Mouse (Mus musculus) midbrain, embryonic 13.5 days (tissue): ENCODE data around the gene Hfe2. TPM values are rescaled to one million over a fixed set of nuclear protein-coding genes. Genes with fewer than 3 reads are reported as not detected.

Experiments
- ATAC-seq: fragments of 200-750 bp; cut with Nextera tagmentation; 2 replicates; pipeline ENCODE4 v1.8.0; 2017; ENCODE audit warnings: mild to moderate bottlenecking, moderate TSS enrichment, moderate library complexity
- H3K27ac ChIP-seq: fragments of 300-500 bp; sonication (generic); 2 replicates; pipeline ENCODE4 v1.5.1; 2015; ENCODE audit warnings: inconsistent platforms, mild to moderate bottlenecking, moderate library complexity
- H3K27me3 ChIP-seq: fragments of 300-500 bp; sonication (generic); 2 replicates; pipeline ENCODE4 v1.6.1; 2015; ENCODE audit warnings: mild to moderate bottlenecking, inconsistent platforms
- H3K36me3 ChIP-seq: fragments of 300-500 bp; sonication (generic); 2 replicates; pipeline ENCODE4 v1.6.1; 2015; ENCODE audit warnings: mild to moderate bottlenecking, inconsistent platforms
- H3K4me1 ChIP-seq: fragments of 300-500 bp; sonication (generic); replicated peaks from 2 replicates; pipeline ENCODE4 v1.6.1; 2015; ENCODE audit warnings: inconsistent platforms
- H3K4me2 ChIP-seq: fragments of 300-500 bp; sonication (generic); replicated peaks from 2 replicates; pipeline ENCODE4 v1.6.1; 2015; ENCODE audit warnings: moderate library complexity, mild to moderate bottlenecking, inconsistent platforms
- H3K4me3 ChIP-seq: fragments of 300-500 bp; sonication (generic); replicated peaks from 2 replicates; pipeline ENCODE4 v1.5.1; 2015; ENCODE audit warnings: mild to moderate bottlenecking, inconsistent platforms
- H3K9ac ChIP-seq: fragments of 300-500 bp; sonication (generic); replicated peaks from 2 replicates; pipeline ENCODE4 v1.6.1; 2015; ENCODE audit warnings: mild to moderate bottlenecking, inconsistent platforms
- H3K9me3 ChIP-seq: fragments of 300-500 bp; sonication (generic); 2 replicates; pipeline ENCODE4 v1.6.1; 2016; ENCODE audit warnings: mild to moderate bottlenecking, inconsistent platforms
- WGBS: fragments of 180-500 bp; shearing (Covaris S2); methylation state at CpG from one replicate; pipeline ENCODE4 v1.1.7; 2015; 5-methylcytosine and 5-hydroxymethylcytosine counted together
- polyA plus RNA-seq: library from polyadenylated mRNA; unstranded; fragments of >200 nt; fragmentation: Nextera tagmentation; extraction: Ambion mirVana; gene quantifications from 2 replicates; pipeline ENCODE4 v1.2.1, GENCODE M21; 2015

Hfe2 gene
- polyA plus RNA-seq, 1 experiment from 2014 or later = 0.62 TPM

- Histone ChIP-seq H3K9ac (no peak overlapping the region), H3K27ac (no peak overlapping the region), H3K4me2 (no peak overlapping the region), H3K9me3 (no peaks in the 10 kb centered on the region), H3K27me3 (0 out of 2 replicates have a peak, but pooled peaks cover 3% of the 10 kb centered on the region), H3K4me1 (no peaks in the 10 kb centered on the region), H3K4me3 (no peak overlapping the region), H3K36me3 (no peaks in the 10 kb centered on the region)
- 0 out of 2 replicates have a peak, but pooled peaks have one; percentile 34 for ATAC-seq
- WGBS = 24% methylated on average over 14 of the region's 14 CpGs
Observed at GRCm38 (mm10) chr3:96541328-96542078, 16.5 kb downstream of the Hfe2 start.

- Histone ChIP-seq H3K4me3 (no peak overlapping the region), H3K4me2 (no peak overlapping the region), H3K9ac (no peak overlapping the region), H3K9me3 (no peaks in the 10 kb centered on the region), H3K27me3 (0 out of 2 replicates have a peak, but pooled peaks cover 3% of the 10 kb centered on the region), H3K36me3 (no peaks in the 10 kb centered on the region), H3K27ac (no peak overlapping the region), H3K4me1 (0 out of 2 replicates have a peak, but pooled peaks cover 4% of the 10 kb centered on the region)
- WGBS = 80% methylated on average over 8 of the region's 8 CpGs
- no peak for ATAC-seq
Observed at GRCm38 (mm10) chr3:96542554-96542953, 17.6 kb downstream of the Hfe2 start.

- ATAC-seq = no peak
Observed at GRCm38 (mm10) chr3:96543345-96543744, 18.4 kb downstream of the Hfe2 start.

GRCm38 (mm10) chr3:96545565-96545964, 20.6 kb downstream of the Hfe2 start:
- no peak for ATAC-seq
- no peak overlapping the region for H3K4me3 ChIP-seq
- no peaks in the 10 kb centered on the region for H3K36me3 ChIP-seq
- 42% methylated on average over 1 of the region's 1 CpGs for WGBS
- H3K9ac ChIP-seq = no peak overlapping the region
- H3K27ac ChIP-seq = no peak overlapping the region
- no peaks in the 10 kb centered on the region for H3K9me3 ChIP-seq
- H3K4me2 ChIP-seq = no peak overlapping the region
- H3K27me3 ChIP-seq = 0 out of 2 replicates have a peak, but pooled peaks cover 3% of the 10 kb centered on the region
- H3K4me1 ChIP-seq = 0 out of 2 replicates have a peak, but pooled peaks cover 5% of the 10 kb centered on the region

More at GRCm38 (mm10) chr3:96543345-96543744, 18.4 kb downstream of the Hfe2 start:
- Histone ChIP-seq H3K27ac (no peak overlapping the region), H3K27me3 (0 out of 2 replicates have a peak, but pooled peaks cover 3% of the 10 kb centered on the region), H3K9ac (no peak overlapping the region), H3K4me3 (no peak overlapping the region), H3K4me1 (0 out of 2 replicates have a peak, but pooled peaks cover 5% of the 10 kb centered on the region), H3K36me3 (no peaks in the 10 kb centered on the region), H3K4me2 (no peak overlapping the region), H3K9me3 (no peaks in the 10 kb centered on the region)
- 86% methylated on average over 11 of the region's 11 CpGs for WGBS

- H3K4me3 ChIP-seq = no peak overlapping the region
- H3K4me2 ChIP-seq = no peak overlapping the region
- no peak overlapping the region for H3K27ac ChIP-seq
- 0 out of 2 replicates have a peak, but pooled peaks cover 3% of the 10 kb centered on the region for H3K27me3 ChIP-seq
- WGBS = 37% methylated on average over 4 of the region's 4 CpGs
- no peaks in the 10 kb centered on the region for H3K9me3 ChIP-seq
- H3K9ac ChIP-seq = no peak overlapping the region; the same call in 1 of the 2 replicates
- H3K36me3 ChIP-seq = no peaks in the 10 kb centered on the region
- ATAC-seq = no peak
- H3K4me1 ChIP-seq = 0 out of 2 replicates have a peak, but pooled peaks cover 5% of the 10 kb centered on the region
Observed at GRCm38 (mm10) chr3:96546880-96547279, 21.9 kb downstream of the Hfe2 start.

- H3K4me3 ChIP-seq = no peak overlapping the region
- H3K4me2 ChIP-seq = peak overlapping the region; percentile 37
- H3K9ac ChIP-seq = no peak overlapping the region
- 0 out of 2 replicates have a peak, but pooled peaks cover 5% of the 10 kb centered on the region for H3K4me1 ChIP-seq
- WGBS = 10% methylated on average over 14 of the region's 14 CpGs
- ATAC-seq = 0 out of 2 replicates have a peak, but pooled peaks have one; percentile 60
- no peaks in the 10 kb centered on the region for H3K9me3 ChIP-seq
- H3K27me3 ChIP-seq = 0 out of 2 replicates have a peak, but pooled peaks cover 3% of the 10 kb centered on the region
- H3K36me3 ChIP-seq = no peaks in the 10 kb centered on the region
- H3K27ac ChIP-seq = no peak overlapping the region
Observed at GRCm38 (mm10) chr3:96547389-96547960, 22.5 kb downstream of the Hfe2 start.

- Histone ChIP-seq H3K4me1 (0 out of 2 replicates have a peak, but pooled peaks cover 5% of the 10 kb centered on the region), H3K9me3 (no peaks in the 10 kb centered on the region), H3K27ac (no peak overlapping the region), H3K27me3 (0 out of 2 replicates have a peak, but pooled peaks cover 3% of the 10 kb centered on the region), H3K4me2 (no peak overlapping the region), H3K4me3 (no peak overlapping the region), H3K9ac (no peak overlapping the region), H3K36me3 (no peaks in the 10 kb centered on the region)
- ATAC-seq = no peak
- 79% methylated on average over 7 of the region's 7 CpGs for WGBS
Observed at GRCm38 (mm10) chr3:96548824-96549223, 23.9 kb downstream of the Hfe2 start.

GRCm38 (mm10) chr3:96549346-96549745, 24.4 kb downstream of the Hfe2 start:
- ATAC-seq = no peak
- no peak overlapping the region for H3K4me3 ChIP-seq
- 83% methylated on average over 5 of the region's 5 CpGs for WGBS
- no peak overlapping the region for H3K4me2 ChIP-seq
- no peak overlapping the region for H3K9ac ChIP-seq
- no peak overlapping the region for H3K27ac ChIP-seq
- no peaks in the 10 kb centered on the region for H3K9me3 ChIP-seq
- no peaks in the 10 kb centered on the region for H3K36me3 ChIP-seq
- 0 out of 2 replicates have a peak, but pooled peaks cover 5% of the 10 kb centered on the region for H3K4me1 ChIP-seq
- H3K27me3 ChIP-seq = 0 out of 2 replicates have a peak, but pooled peaks cover 3% of the 10 kb centered on the region

- Histone ChIP-seq H3K4me2 (no peak overlapping the region), H3K27me3 (no peaks in the 10 kb centered on the region), H3K4me1 (peaks cover 14% of the 10 kb centered on the region; the same call in 1 of the 2 replicates), H3K9me3 (no peaks in the 10 kb centered on the region), H3K4me3 (no peak overlapping the region), H3K9ac (no peak overlapping the region), H3K27ac (no peak overlapping the region), H3K36me3 (no peaks in the 10 kb centered on the region)
- ATAC-seq = no peak
- 17% methylated on average over 8 of the region's 8 CpGs for WGBS
Observed at GRCm38 (mm10) chr3:96551203-96551602, 26.2 kb downstream of the Hfe2 start.

- no peak for ATAC-seq
- WGBS = 77% methylated on average over 7 of the region's 7 CpGs
Observed at GRCm38 (mm10) chr3:96551890-96552289, 26.9 kb downstream of the Hfe2 start.

GRCm38 (mm10) chr3:96553601-96554000, 28.6 kb downstream of the Hfe2 start:
- Histone ChIP-seq H3K36me3 (no peaks in the 10 kb centered on the region), H3K9ac (no peak overlapping the region), H3K27ac (no peak overlapping the region), H3K9me3 (no peaks in the 10 kb centered on the region), H3K4me3 (no peak overlapping the region), H3K4me2 (no peak overlapping the region), H3K4me1 (peaks cover 21% of the 10 kb centered on the region), H3K27me3 (no peaks in the 10 kb centered on the region)
- ATAC-seq = no peak
- 88% methylated on average over 6 of the region's 6 CpGs for WGBS

More at GRCm38 (mm10) chr3:96551890-96552289, 26.9 kb downstream of the Hfe2 start:
- Histone ChIP-seq H3K9me3 (no peaks in the 10 kb centered on the region), H3K27me3 (no peaks in the 10 kb centered on the region), H3K4me2 (no peak overlapping the region), H3K36me3 (no peaks in the 10 kb centered on the region), H3K4me1 (peaks cover 21% of the 10 kb centered on the region), H3K9ac (no peak overlapping the region), H3K27ac (no peak overlapping the region), H3K4me3 (no peak overlapping the region)

- H3K9ac ChIP-seq = no peak overlapping the region
- no peak for ATAC-seq
- no peak overlapping the region for H3K27ac ChIP-seq
Observed at GRCm38 (mm10) chr3:96554251-96554650, 29.3 kb downstream of the Hfe2 start.

More at GRCm38 (mm10) chr3:96554251-96554650, 29.3 kb downstream of the Hfe2 start:
- Histone ChIP-seq H3K9me3 (no peaks in the 10 kb centered on the region), H3K36me3 (no peaks in the 10 kb centered on the region), H3K4me1 (peaks cover 28% of the 10 kb centered on the region), H3K4me2 (no peak overlapping the region), H3K27me3 (no peaks in the 10 kb centered on the region), H3K4me3 (no peak overlapping the region)
- WGBS = 79% methylated on average over 6 of the region's 6 CpGs
